Mouse (Mus musculus): ENCODE data around the gene 1700003F12Rik.

DNA sequence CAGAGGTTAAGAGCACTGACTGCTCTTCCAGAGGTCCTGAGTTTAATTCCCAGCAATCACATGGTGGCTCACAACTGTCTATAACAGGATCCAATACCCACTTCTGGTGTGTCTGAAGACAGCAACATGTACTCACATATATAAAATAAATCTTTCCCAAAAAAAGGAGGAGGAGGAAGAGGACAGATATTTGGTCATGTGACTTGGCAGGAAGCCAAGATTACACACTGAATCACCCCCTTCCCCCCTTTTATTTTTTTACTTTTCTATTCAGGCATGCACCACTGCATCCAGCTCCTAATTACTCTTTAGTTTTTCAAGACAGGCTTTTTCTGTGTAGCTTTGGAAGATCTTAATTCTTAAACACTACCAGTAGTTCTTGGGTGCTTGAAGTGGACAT, 25.4 kb upstream of the 1700003F12Rik start:
- no peak for TF ChIP-seq CTCF (IDR thresholded peaks at IDR 0.05; ENCODE audit: control insufficient read depth, insufficient read depth, insufficient replicate concordance, low read depth, low read length)
- TF ChIP-seq POLR2A (IDR thresholded peaks at IDR 0.05; ENCODE audit: control insufficient read depth, low read depth, low read length): no peak
